Comparison of ENCODE assay signal across 8 mouse cellular contexts in genomic region chr15:100460942-100461341, GRCm38 (mm10). TPM values are rescaled to one million over a fixed set of nuclear protein-coding genes. Genes with fewer than 3 reads are reported as not detected.
DNase-seq lines count a peak whose midpoint lies in the region; ATAC-seq and TF ChIP-seq lines count a peak whose summit lies in the region.

No protein-coding gene starts in this region.

- H3K9ac ChIP-seq in hindbrain, postnatal 0 days (replicated peaks; ENCODE audit: low read length) = no peak overlapping the region
- H3K9ac ChIP-seq in liver, embryonic 12.5 days = peak overlapping the region; percentile 18; the same call in 1 of the 2 replicates

- H3K4me1 ChIP-seq in hindbrain, postnatal 0 days (ENCODE audit: insufficient read depth, low read length) = no peaks in the 10 kb centered on the region
- H3K4me1 ChIP-seq in liver, embryonic 12.5 days = peaks cover 21% of the 10 kb centered on the region

- H3K9me3 ChIP-seq in hindbrain, postnatal 0 days (ENCODE audit: low read length) = no peaks in the 10 kb centered on the region
- no peaks in the 10 kb centered on the region for H3K9me3 ChIP-seq in liver, embryonic 12.5 days (replicated peaks)

- intact Hi-C loops in gastrocnemius, postnatal 36 days (cut with DNase I) = no loop called here
- intact Hi-C loops in left cerebral cortex, postnatal 4 days (cut with DNase I) = loop anchor here (10.0 kb wide), 1 partner anchor 436 kb away; no protein-coding TSS in a partner anchor

- TF ChIP-seq CTCF in hindbrain, postnatal 0 days (IDR thresholded peaks at IDR 0.05; ENCODE audit: low read depth) = no peak

- peak; percentile 25 for DNase-seq in gastrocnemius, adult 18-20 months (ENCODE audit: low spot score)
- DNase-seq in gastrocnemius, postnatal 36 days = no peak
- peak; percentile 68 for DNase-seq in c-Kit-positive CD71-positive TER-119-positive erythroid progenitor cells, embryonic 14.5 days (ENCODE audit: low spot score)
- DNase-seq in hindbrain, postnatal 0 days (ENCODE audit: low spot score) = peak; percentile 37
- peak; percentile 52 for DNase-seq in retina, embryonic 14.5 days (ENCODE audit: low spot score)
- DNase-seq in left cerebral cortex, adult 9 months (ENCODE audit: low spot score in 2 of 2) = no peak
- no peak for DNase-seq in left cerebral cortex, postnatal 4 days

- H3K4me3 ChIP-seq in hindbrain, postnatal 0 days (ENCODE audit: low read length) = no peak overlapping the region
- peak overlapping the region; percentile 33; the same call in 1 of the 2 replicates for H3K4me3 ChIP-seq in liver, embryonic 12.5 days

- 14% methylated on average over 12 of the region's 12 CpGs for whole genome bisulfite sequencing in hindbrain, postnatal 0 days
- WGBS in liver, embryonic 12.5 days (ENCODE audit: insufficient replicate concordance) = 7% methylated on average over 12 of the region's 12 CpGs

- ATAC-seq in hindbrain, postnatal 0 days = no peak
- ATAC-seq in liver, embryonic 12.5 days = peak; percentile 81

- H3K27me3 ChIP-seq in hindbrain, postnatal 0 days (ENCODE audit: insufficient read depth, low read length) = no peaks in the 10 kb centered on the region
- no peaks in the 10 kb centered on the region for H3K27me3 ChIP-seq in liver, embryonic 12.5 days (replicated peaks)

- H3K36me3 ChIP-seq in hindbrain, postnatal 0 days (ENCODE audit: insufficient read depth, low read length) = no peaks in the 10 kb centered on the region
- no peaks in the 10 kb centered on the region for H3K36me3 ChIP-seq in liver, embryonic 12.5 days

- no peak overlapping the region for H3K4me2 ChIP-seq in hindbrain, postnatal 0 days (ENCODE audit: low read depth, low read length)
- H3K4me2 ChIP-seq in liver, embryonic 12.5 days = peak overlapping the region; percentile 61

- no peak overlapping the region for H3K27ac ChIP-seq in hindbrain, postnatal 0 days
- no peak overlapping the region for H3K27ac ChIP-seq in liver, embryonic 12.5 days

RNA-seq across cellular contexts. Expression of gene Letmd1, which starts 7.9 kb away (rescaled TPM):
- 1 to 10 TPM; 6.7 to 7.5 TPM for total RNA-seq in gastrocnemius, adult 18-20 months (2021)
- total RNA-seq in gastrocnemius, postnatal 36 days (2021) = 1 to 10 TPM; 8.0 to 9.3 TPM
- total RNA-seq in hindbrain, postnatal 0 days (2014; rRNA removed) = 79.5 and 88.6 TPM in 2 replicates
- 44.7 and 45.6 TPM in 2 replicates for polyA plus RNA-seq in hindbrain, postnatal 0 days (2015; fragmentation: Nextera tagmentation; extraction: Ambion mirVana)
- 18.5 and 20.0 TPM in 2 replicates for polyA plus RNA-seq in liver, embryonic 12.5 days (2016; fragmentation: Nextera tagmentation; extraction: Ambion mirVana)
- total RNA-seq in left cerebral cortex, postnatal 4 days (2021) = 10 to 100 TPM; 65.8 to 70.5 TPM

RNA-seq across cellular contexts. Expression of gene Csrnp2, which starts 34.3 kb away (rescaled TPM):
- 1 to 10 TPM; 3.2 to 3.7 TPM for total RNA-seq in gastrocnemius, adult 18-20 months (2021)
- 1 to 10 TPM; 2.3 to 2.5 TPM for total RNA-seq in gastrocnemius, postnatal 36 days (2021)
- 50.2 and 53.9 TPM in 2 replicates for total RNA-seq in hindbrain, postnatal 0 days (2014; rRNA removed)
- polyA plus RNA-seq in hindbrain, postnatal 0 days (2015; fragmentation: Nextera tagmentation; extraction: Ambion mirVana) = 27.3 and 29.9 TPM in 2 replicates
- polyA plus RNA-seq in liver, embryonic 12.5 days (2016; fragmentation: Nextera tagmentation; extraction: Ambion mirVana) = 2.8 and 3.0 TPM in 2 replicates
- 10 to 100 TPM; 53.1 to 54.0 TPM for total RNA-seq in left cerebral cortex, postnatal 4 days (2021)

RNA-seq across cellular contexts. Expression of gene Slc11a2, which starts 36.1 kb away (rescaled TPM):
- total RNA-seq in gastrocnemius, adult 18-20 months (2021) = 10 to 100 TPM; 34.5 to 40.0 TPM
- total RNA-seq in gastrocnemius, postnatal 36 days (2021) = 10 to 100 TPM; 37.5 to 48.9 TPM
- total RNA-seq in hindbrain, postnatal 0 days (2014; rRNA removed) = 25.1 and 40.1 TPM in 2 replicates
- 14.5 and 18.5 TPM in 2 replicates for polyA plus RNA-seq in hindbrain, postnatal 0 days (2015; fragmentation: Nextera tagmentation; extraction: Ambion mirVana)
- 56.5 and 59.7 TPM in 2 replicates for polyA plus RNA-seq in liver, embryonic 12.5 days (2016; fragmentation: Nextera tagmentation; extraction: Ambion mirVana)
- total RNA-seq in left cerebral cortex, postnatal 4 days (2021) = 10 to 100 TPM; 55.9 to 61.2 TPM

RNA-seq across cellular contexts. Expression of gene Gm5475, which starts 39.0 kb away (rescaled TPM):
- under 1 TPM in 1 of 2 experiments, not detected in 1; 0.09 TPM for total RNA-seq in gastrocnemius, adult 18-20 months (2021)
- not detected for total RNA-seq in gastrocnemius, postnatal 36 days (2021)
- total RNA-seq in hindbrain, postnatal 0 days (2014; rRNA removed) = not detected in 2 replicates
- polyA plus RNA-seq in hindbrain, postnatal 0 days (2015; fragmentation: Nextera tagmentation; extraction: Ambion mirVana) = 0.10 and 0.19 TPM in 2 replicates
- 0.06 and 0.08 TPM in 2 replicates for polyA plus RNA-seq in liver, embryonic 12.5 days (2016; fragmentation: Nextera tagmentation; extraction: Ambion mirVana)
- not detected for total RNA-seq in left cerebral cortex, postnatal 4 days (2021)

Comparison
In these comparisons a context has a peak if more than half of its experiments do, and no peak if none do; other contexts are left out.
1. DNase-seq: peak in gastrocnemius, adult 18-20 months (single experiment), c-Kit-positive CD71-positive TER-119-positive erythroid progenitor cells, embryonic 14.5 days (single experiment), hindbrain, postnatal 0 days (single experiment) and retina, embryonic 14.5 days (single experiment); none in gastrocnemius, postnatal 36 days (0 of 2), left cerebral cortex, adult 9 months (0 of 2) and left cerebral cortex, postnatal 4 days (single experiment).
2. RNA of gene Csrnp2, which starts 34.3 kb away (total RNA-seq): 53.1 to 54.0 TPM in left cerebral cortex, postnatal 4 days and 50.2 to 53.9 TPM in hindbrain, postnatal 0 days; 3.2 to 3.7 TPM in gastrocnemius, adult 18-20 months and 2.3 to 2.5 TPM in gastrocnemius, postnatal 36 days; every median in the first group is over 10 times any median in the second.